Mouse (Mus musculus): ENCODE measurements at regions not wholly inside any gene's neighbourhood (a gene's known extent, or its start where the extent isn't known, plus 50 kb on each side); places are given as distances from the start of the nearest gene placed in this dataset.

GRCm38 (mm10) chr3:107387314-107388087 is 54.0 kb upstream of the Rbm15 start:
- no peak for TF ChIP-seq CTCF (IDR thresholded peaks at IDR 0.05)
- DNase-seq (ENCODE audit: extremely low spot score in 1 of 2, low spot score in 2 of 2): no peak
- intact Hi-C loops (cut with DNase I): loop anchor here (2.0 kb wide), 1 partner anchor 13 kb away; no protein-coding TSS in a partner anchor
- no peak overlapping the region for H3K4me3 ChIP-seq
- H3K27ac ChIP-seq: no peak overlapping the region

GRCm38 (mm10) chr3:107386432-107386831 is 53.0 kb upstream of the Rbm15 start:
- DNase-seq (ENCODE audit: extremely low spot score in 1 of 2, low spot score in 2 of 2): no peak
- Histone ChIP-seq H3K4me3 (no peak overlapping the region), H3K27ac (no peak overlapping the region)
- intact Hi-C loops (cut with DNase I): loop anchor here (2.0 kb wide), 1 partner anchor 14 kb away; no protein-coding TSS in a partner anchor
- TF ChIP-seq CTCF (IDR thresholded peaks at IDR 0.05): no peak

Measured in left cerebral cortex, adult 2 months (tissue).